Mouse (Mus musculus) regulatory T cell (primary cell): ENCODE measurements around the gene Stk40.
"Not testable (repeated sequence)": the region's sequence is repeated elsewhere in the genome, so short reads cannot be mapped to it uniquely, and the experiment has no call there.

Source experiments
- in situ Hi-C: fragments of 300-600 bp; cut with MboI, MseI; formaldehyde crosslinking; loops from one replicate; pipeline ENCODE4 v1.15.1; 2025; ENCODE audit warnings: high pct_unique_total_duplicates

Gene Stk40

GRCm38 (mm10) chr4:126151701-126152440 is 48.1 kb downstream of the Stk40 start:
- in situ Hi-C loops = loop anchor here (5.0 kb wide), 1 partner anchor 85 kb away; no protein-coding TSS in a partner anchor

- in situ Hi-C loops = loop anchor here (5.0 kb wide), 1 partner anchor 86 kb away; no protein-coding TSS in a partner anchor
Observed at GRCm38 (mm10) chr4:126152864-126153263, 49.1 kb downstream of the Stk40 start.

DNA sequence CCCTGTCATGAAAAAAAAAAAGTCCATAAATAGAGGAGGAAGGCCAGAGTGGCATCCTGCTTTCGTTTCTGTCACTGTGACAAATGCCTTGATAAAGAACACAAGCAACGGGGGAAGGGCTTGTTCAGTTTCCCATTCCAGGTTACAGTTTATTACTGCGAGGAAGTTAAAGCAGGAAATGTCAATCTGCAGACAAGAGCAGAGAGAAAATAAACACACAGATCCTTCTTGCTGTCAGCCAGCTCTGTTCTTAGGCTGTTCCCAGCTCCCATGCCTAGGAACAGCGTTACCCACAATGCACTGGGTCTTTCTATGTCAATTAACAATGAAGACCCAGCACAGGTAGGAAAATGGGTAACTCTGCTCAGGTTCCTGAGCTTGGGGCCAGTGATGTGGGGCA is 51.4 kb downstream of the Stk40 start:
- in situ Hi-C loops = loop anchor here (5.0 kb wide), 1 partner anchor 68 kb away; no protein-coding TSS in a partner anchor

DNA sequence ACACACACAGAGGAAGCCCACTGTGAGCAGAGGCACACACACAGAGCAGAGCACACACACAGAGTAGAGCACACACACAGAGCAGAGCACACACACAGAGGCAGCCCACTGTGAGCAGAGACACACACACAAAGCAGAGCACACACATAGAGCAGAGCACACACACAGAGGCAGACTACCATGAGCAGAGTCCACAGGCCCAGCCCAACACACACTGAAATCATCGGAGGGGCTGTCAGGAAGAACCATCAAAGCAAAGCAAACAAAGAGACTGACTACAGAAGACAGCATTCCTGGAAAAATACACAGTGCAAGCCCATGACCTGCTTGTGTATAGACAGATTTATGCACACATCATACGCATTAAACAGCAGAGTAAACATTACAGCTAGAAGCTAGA is 52.1 kb downstream of the Stk40 start:
- in situ Hi-C loops = loop anchor here (5.0 kb wide), 1 partner anchor 69 kb away; no protein-coding TSS in a partner anchor

DNA sequence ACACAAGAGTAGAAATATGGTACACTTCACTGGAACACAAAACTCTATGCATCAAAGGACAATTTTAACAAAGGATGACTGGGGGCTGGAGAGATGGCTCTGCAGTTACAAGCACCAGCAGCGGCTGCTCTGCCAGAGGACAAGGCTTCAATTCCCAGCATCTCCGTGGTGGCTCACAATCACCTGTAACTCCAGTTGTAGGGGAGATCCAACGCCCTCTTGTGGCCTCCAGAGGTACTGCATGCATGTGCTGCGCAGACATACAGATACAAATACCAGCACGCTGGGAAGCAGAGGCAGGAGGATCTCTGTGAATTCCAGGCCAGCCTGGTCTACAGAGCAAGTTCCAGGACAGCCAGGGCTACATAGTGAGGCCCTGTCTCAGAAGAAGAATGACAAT is 52.9 kb downstream of the Stk40 start:
- in situ Hi-C loops = loop anchor here (5.0 kb wide), 1 partner anchor 69 kb away; no protein-coding TSS in a partner anchor

DNA sequence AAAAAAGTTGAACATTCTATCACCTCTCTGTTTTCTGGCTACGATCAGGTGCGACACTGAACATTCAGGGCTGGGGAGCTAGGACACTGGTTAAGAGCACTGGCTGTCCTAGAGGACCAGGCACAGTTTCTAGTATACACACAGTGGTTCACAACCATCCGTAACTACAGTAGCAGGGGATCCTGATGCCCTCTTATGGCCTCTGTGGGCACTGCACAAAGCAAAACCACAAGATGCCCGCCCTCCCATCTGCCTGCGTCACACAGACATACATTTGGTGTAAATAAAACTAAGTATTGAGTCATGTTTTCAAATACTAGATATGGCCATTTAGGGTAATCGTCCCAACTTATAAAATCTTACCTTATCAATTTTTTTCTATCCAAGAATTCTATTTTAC is 53.8 kb downstream of the Stk40 start:
- in situ Hi-C loops = loop anchor here (5.0 kb wide), 1 partner anchor 70 kb away; no protein-coding TSS in a partner anchor

DNA sequence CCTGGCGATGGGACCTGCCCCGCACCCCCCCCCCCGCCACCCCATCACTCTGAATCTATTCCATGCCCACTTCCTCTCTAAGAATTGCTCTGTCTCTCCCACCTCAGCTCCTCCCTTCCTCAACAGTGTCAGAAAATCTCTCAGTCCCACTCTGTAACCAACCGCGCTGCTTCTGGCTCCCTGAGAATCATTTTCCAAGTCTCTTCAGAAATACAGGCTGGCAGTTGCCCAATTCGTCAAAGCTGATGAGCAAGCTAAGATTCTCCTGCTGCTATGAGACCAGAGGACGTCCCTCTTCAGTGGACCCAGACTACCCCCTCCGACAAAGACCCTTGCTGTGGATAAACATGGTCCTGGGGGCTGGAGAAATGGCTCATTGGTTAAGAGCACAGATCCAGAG is 55.7 kb downstream of the Stk40 start:
- in situ Hi-C loops = loop anchor here (5.0 kb wide), 1 partner anchor 72 kb away; no protein-coding TSS in a partner anchor

DNA sequence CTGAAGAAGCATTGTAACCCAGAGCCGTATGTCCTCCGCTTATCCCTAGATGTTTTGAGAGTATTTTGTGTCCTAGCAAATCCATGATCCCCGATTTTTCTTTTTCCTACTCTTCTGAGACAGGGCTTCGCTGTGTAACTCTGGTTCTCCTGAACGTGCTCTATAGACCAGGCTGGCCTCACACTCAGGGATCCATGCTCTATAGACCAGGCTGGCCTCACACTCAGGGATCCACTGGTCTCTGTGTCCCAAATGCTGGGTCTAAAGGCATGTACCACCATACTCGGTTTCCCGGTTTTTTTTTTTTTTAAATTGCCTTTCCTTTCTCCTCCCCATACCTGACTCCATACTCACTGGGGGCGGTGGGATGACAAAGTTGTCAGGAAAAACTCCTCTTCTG is 57.2 kb downstream of the Stk40 start:
- in situ Hi-C loops = no loop called here

- in situ Hi-C loops = no loop called here
Observed at GRCm38 (mm10) chr4:126161456-126161855, 57.7 kb downstream of the Stk40 start.

DNA sequence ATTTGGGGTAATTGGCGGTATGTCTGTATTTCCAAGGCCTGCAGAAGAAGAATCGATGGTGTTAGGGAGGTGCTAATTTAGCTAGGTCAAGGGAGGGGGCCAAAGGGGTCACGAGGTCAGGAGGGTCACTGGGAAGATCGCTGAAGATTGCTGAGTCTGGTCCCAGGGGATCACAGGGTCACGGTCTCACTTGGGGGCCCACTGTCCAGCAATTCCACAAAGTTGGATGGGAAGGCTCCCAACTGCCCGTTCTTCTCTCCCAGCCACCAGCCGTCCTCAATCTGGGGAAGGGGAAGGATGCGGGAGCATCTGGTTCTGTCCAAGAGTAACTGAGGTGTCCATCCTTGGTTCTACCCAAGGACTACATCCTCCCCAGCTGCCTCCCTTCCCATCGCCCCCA is 58.2 kb downstream of the Stk40 start:
- in situ Hi-C loops = no loop called here

- in situ Hi-C loops = no loop called here
Observed at GRCm38 (mm10) chr4:126162544-126163066, 58.8 kb downstream of the Stk40 start.

DNA sequence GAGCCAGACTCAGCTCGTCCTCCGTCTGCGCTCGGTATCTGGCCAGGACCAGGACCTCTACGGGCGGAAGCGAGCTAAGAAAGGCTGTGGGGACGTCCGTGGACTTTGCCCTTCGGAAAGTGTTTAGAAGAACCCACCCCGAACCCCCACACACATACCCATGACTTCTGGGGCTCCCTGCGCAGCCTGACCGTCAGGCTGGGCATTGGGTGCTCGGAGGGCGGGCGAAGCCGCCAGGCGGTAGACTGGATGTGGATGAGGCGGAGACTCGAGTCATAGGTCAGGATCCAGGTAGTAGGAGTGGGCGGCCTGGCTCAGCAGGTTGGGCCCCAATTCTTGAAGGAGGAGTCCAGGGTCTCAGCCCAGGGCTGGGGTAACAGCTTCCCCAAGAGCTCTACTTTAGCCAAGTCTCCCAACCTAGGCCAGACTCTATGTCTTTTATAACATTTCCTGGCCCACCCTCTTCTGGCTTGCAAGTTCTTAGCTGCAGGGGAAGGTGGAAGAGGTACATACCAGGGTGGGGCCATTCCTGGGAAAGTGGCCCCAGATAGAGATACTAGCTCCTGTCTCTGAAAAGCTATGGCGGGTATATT is 59.4 kb downstream of the Stk40 start, which contains the start of gene Sh3d21:
Sh3d21 (minus strand) TSS at position 425 of the 593 bp plus-strand sequence.
- in situ Hi-C loops = no loop called here

- in situ Hi-C loops = no loop called here
Observed at GRCm38 (mm10) chr4:126163685-126164084, 59.9 kb downstream of the Stk40 start.

GRCm38 (mm10) chr4:126165092-126165491 is 61.3 kb downstream of the Stk40 start:
- in situ Hi-C loops = not testable (repeated sequence)

DNA sequence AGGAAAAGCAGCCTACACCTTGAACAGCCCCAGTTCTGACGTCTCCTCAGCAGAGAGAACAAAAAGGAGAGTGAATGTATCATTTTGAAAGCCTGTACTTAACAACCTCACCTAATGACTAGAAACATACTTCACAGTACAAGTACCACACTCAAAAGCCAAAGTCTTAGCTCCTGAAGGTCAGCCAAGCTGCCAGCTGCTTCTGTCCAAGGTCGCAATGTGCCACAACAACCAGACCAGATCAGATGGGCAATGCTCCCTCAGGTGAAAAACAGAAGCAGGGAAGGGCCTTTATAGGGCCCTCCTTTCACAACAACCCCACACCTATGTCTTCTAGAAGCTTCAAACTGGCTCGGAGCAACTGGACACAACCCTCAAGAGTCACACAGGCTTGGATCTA is 62.3 kb downstream of the Stk40 start:
- in situ Hi-C loops = no loop called here

DNA sequence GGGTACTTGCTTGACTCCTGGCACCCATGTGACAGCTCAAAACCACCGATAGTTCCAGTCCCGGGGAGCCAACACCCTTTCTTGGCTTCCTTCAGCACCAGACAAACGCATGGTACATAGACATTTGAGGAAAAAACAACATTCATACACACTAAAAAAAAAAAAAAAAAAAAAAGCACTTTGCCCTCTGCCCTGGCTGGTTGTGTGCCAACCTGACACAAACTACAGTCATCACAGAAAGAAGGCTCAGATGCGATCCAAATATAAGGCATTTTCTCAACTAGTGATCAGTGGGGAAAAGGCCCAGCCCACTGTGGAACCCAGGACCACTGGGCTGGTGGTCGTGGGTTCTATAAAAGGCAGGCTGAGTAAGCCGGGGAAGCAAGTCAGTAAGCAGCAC is 65.1 kb downstream of the Stk40 start:
- in situ Hi-C loops = no loop called here

DNA sequence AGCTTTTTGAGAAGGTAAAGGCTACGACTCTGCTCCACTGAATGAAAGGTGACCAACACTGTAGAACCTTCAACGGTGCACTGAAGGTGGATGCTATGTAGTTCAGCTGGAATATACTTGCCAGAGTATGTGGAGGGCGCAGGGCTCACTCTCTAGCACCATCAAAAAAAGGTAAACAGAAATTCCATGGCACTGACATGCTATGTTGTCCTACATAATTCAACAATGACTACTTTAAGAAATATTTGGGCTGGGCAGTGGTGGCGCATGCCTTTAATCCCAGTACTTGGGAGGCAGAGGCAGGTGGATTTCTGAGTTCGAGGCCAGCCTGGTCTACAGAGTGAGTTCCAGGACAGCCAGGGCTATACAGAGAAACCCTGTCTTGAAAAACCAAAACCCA is 67.0 kb downstream of the Stk40 start:
- in situ Hi-C loops = not testable (repeated sequence)

DNA sequence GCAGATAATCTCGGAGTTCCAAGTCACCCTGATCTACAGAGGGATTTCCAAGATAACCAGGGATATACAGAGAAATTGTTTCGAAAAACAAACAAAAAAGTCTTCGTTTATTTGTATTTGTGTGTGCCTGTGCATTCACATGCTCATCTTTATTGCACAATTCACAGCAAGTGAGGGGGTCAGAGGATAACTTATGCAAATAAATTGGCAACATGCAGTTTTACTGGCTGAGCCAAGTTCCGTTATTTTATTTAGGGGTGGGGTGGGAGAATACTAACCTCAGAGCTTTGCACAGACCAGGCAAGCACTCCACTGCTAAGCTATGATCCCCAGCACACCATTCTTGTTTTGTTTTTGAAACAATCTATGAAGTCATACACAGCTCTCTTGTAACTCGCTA is 70.0 kb downstream of the Stk40 start:
- in situ Hi-C loops = no loop called here

- in situ Hi-C loops = not testable (repeated sequence)
Observed at GRCm38 (mm10) chr4:126175980-126176379, 72.2 kb downstream of the Stk40 start.

DNA sequence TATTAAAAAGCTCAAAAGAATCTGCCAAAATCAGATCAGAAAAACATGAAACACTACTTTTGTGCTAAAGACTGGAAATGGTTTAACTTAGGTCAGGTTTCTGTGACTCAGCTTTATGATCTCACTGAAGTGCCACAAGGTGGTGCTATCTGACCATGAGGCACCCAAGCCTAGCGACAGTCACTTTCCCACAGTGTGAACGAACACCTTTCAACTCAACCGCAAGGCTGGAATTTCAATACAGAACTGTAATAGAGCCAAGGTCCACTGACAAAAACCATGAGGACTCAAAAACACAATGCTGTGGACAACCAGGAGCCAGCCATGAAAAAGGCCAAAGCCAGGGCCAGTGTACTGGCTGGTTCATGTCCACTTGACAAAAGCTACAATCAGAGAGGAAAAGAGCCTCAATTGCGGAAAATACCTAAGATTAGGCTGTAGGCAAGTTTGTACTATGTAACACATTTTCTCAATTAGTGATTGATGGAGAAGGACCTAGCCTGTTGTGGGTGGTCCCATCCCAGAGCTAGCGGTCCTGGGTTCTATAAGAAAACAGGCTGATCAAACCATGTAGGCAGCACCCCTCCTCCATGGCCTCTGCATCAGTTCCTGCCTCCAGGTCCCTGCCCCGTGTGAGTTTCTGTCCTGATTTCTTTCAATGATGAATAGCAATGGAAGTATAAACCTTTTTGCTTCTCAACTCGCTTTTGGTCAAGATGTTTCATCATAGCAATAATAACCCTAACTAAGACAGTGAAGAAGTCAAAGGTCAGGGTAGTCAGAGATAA is 77.6 kb downstream of the Stk40 start:
- in situ Hi-C loops = no loop called here

- in situ Hi-C loops = no loop called here
Observed at GRCm38 (mm10) chr4:126183034-126183433, 79.3 kb downstream of the Stk40 start.

GRCm38 (mm10) chr4:126187096-126187495 is 83.3 kb downstream of the Stk40 start:
- in situ Hi-C loops = no loop called here
